Mouse (Mus musculus): Measurements from ENCODE around the gene Ppp2r5d. TPM values are rescaled to one million over a fixed set of nuclear protein-coding genes. Genes with fewer than 3 reads are reported as not detected.
A peak's percentile ranks its signal among the peaks of the same experiment; 100 is the strongest.

The Ppp2r5d gene
- total RNA-seq, 4 experiments from 2014 or later, result 78.6 to 86.9 (median 81.8) TPM

DNA sequence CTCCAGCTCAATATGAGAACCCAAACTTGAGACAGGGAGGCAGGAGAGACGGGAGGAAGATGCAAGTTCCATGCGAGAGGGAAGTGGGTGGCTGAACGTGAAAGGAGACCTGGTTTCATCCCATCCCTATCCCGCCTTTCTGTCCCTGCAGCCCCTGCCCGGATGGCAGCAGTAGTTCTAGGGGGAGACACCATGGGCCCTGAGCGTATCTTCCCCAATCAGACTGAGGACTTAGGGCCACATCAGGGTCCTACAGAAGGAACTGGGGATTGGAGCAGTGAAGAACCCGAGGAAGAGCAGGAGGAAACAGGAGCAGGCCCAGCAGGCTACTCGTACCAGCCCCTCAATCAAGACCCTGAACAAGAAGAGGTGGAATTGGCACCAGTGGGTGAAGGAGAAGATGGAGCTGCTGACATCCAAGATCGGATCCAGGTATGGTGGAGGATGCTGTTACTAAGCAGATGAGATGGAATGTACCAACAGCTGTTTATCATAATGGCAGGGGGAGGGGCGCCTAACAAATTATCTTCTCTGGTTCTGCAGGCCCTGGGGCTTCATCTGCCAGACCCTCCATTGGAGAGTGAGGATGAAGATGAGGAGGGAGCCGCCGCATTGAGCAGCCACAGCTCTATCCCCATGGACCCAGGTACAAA, 23.3 kb downstream of the Ppp2r5d start:
- no peak for DNase-seq (ENCODE audit: low spot score in 2 of 2)

DNA sequence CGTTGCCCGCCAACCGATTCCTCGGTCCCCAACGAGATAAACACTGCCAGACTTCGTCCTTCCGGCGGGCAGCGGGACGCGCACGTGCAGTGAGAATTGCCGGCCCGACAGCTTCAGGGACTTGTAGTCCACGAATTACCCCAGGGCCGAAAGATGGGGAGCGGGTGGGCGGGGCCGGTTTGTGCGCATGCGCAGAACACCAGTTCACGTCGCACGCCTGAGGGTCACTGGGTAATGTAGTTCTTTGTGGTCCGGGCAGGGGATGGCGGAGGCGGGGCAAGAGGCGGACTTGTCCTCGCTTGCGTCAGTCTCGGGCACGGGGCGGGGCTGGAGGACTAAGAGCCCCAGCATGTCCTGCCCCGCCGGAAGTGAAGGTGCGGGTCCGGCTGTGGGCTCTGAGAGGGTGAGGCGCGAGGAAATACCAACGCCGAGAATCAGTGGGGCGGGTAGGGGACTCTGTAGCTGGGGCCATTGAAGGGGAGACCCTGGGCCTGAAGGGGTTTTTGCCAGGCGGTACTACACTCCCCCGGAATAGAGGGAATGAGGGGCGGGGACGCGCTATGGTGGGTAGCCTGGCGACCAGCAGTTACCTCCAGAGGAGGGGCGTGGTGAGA, 24.0 kb downstream of the Ppp2r5d start, which contains the start of gene Klhdc3:
Gene Klhdc3, minus strand, starts transcription at position 155 of the 614 bp plus-strand sequence.
- DNase-seq (ENCODE audit: low spot score in 2 of 2), result peak; percentile 96

GRCm38 (mm10) chr17:46679843-46680759, 24.8 kb downstream of the Ppp2r5d start:
- DNase-seq (ENCODE audit: low spot score in 2 of 2), result peak in 1 of 2 experiments; percentile 42

DNA sequence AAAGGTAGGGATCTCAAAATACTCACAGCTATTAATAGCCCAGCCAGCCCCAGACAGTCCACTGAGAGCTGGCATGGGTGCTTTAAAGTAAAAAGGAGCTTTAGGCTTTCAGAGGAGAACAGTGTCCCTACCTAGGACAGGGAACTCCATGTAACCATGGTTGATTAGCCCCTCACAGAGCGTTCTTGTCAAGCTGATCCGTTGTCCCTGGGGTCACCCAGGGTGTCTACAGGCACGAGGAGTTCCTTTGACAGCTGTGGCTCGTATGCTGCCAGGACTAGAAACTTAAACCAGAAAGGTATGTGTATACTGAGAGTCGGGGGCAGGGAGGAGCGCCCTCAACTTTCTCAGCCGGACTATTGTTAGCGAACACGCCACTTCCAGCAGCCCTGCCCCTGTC, 26.0 kb downstream of the Ppp2r5d start:
- DNase-seq (ENCODE audit: low spot score in 2 of 2), result no peak

GRCm38 (mm10) chr17:46678416-46678815, 26.5 kb downstream of the Ppp2r5d start, which contains the start of gene Mea1:
Gene Mea1 (plus strand): TSS chr17:46678793.
- no peak for DNase-seq (ENCODE audit: low spot score in 2 of 2)

DNA sequence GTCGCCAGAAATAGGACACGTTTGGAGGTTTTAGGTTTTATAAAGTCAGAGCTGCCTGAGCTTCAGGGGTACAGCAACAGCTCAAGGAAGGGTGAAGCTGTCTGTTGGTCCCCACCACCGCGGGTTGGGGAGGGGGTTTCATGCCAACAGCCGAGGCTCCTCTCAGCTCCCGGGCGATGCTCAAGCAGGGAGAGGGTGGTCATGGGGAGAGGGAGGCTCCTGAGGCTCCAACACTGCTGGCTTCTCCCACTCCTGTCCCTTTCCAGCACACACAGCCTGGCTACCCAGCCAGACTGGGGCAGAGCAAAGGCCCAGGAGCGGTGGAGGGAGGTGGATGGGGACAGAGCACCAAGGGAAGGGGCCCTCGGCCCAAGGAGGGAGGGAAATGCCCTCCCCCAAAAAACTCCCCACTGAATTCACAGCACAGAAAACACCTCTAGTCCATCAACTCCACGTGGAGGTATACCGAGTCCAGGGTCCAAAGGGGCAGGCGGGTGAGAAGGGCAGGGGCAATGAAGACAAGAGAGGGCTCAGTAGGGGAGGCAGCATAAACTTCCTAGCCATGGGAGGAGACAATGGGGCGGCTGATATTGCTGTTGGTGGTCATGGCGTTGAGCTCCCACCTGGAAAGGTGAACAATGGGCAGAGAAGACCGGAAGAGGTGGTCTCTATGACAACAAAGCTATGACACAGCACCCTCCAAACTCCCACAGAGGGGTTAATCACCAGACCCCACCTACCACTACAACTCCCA, 30.2 kb downstream of the Ppp2r5d start:
- no peak for DNase-seq (ENCODE audit: low spot score in 2 of 2)

DNA sequence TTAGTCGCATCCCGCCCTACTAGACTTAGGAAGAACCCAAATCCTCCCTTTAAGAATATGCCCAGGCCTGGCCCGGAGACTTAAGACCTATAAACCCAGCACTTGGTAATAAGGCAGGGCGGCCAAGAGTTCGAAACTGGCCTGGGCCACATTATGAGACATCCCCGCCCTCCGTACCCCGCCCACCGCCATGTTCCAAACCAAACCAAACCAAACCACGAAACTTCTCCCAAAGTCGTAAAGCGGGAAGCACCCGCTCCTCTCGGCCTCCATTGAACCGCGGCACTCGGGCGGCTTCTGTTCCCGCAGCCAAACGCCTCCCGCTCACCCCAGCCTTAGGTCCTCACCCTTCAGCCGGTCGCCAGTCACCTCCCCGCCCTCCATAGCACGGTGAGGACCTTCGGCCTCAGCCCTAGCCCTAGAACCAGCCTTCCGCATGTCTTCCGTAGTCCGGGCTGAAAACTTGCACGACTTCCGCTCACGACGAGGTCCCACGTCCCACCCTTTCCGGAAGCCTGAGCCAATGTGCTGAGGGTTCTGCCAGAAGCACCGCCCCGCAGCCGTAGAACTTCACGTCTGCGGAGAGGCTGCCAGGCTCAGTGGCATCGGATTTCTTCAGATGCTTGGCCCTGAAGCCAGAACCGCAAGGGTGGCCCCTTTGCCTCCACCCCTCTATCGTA, 30.9 kb downstream of the Ppp2r5d start, which contains the start of gene Rrp36:
Gene Rrp36, minus strand, starts transcription at position 503 of the 680 bp plus-strand sequence.
- peak; percentile 83 to 89 for DNase-seq (ENCODE audit: low spot score in 2 of 2)

DNA sequence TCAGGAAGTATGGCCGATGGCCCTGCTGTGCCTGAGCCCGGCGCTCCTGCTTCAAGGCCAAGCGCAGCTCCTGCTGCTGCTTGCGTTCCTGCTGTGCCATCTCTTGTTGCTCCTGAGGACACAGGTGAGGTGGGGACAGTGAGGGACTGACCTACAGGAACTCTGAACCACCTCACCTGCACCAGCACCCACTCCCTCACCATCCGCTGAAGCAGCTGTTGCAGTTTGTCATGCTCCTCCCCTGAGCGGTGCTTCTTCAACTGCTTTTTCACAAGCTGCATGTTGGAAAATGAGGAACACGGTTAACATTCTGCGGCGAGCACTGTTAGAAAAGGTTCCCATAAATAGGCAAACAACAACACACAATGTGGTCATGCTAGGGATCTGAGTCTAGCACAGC, 35.0 kb downstream of the Ppp2r5d start:
- DNase-seq (ENCODE audit: low spot score in 2 of 2), result no peak

DNA sequence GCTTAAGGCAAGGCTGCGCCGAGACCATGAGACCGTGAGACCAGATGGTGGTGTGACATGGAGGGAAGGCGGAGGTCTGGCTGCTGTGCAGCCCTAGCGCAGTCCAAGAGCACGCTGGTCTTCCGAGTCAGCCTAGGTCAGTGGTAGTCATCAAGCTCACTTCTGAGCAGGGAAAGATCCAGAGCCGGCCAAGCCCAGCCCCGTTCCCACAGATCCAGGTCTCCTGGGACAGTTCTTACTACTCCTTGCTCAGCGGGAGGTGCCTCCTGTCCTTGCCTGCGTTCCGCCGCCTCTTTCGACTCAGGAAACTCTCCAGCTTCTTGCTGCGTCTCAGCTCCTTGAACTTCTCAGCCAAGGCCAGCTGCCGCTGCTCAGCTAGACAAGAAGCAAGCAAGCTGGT, 37.2 kb downstream of the Ppp2r5d start:
- DNase-seq (ENCODE audit: low spot score in 2 of 2), result no peak

GRCm38 (mm10) chr17:46662730-46663129, 42.2 kb downstream of the Ppp2r5d start:
- DNase-seq (ENCODE audit: low spot score in 2 of 2), result no peak

DNA sequence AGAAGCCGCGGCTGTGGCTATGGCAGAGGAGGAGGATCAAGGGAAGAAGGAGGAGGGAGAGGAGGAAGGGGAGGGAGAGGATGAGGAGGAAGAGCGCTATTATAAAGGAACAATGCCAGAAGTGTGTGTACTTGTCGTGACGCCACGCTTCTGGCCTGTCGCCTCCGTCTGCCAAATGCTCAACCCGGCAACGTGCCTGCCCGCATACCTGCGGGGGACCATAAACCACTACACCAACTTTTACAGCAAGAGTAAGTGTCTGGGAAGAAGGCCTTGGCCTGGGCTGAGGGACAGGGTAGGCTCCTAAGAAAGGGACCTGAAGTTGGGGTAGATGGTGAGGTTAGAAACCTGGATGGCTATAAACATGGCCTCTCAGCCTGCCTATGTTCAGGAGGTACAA, 42.9 kb downstream of the Ppp2r5d start:
- no peak for DNase-seq (ENCODE audit: low spot score in 2 of 2)

DNA sequence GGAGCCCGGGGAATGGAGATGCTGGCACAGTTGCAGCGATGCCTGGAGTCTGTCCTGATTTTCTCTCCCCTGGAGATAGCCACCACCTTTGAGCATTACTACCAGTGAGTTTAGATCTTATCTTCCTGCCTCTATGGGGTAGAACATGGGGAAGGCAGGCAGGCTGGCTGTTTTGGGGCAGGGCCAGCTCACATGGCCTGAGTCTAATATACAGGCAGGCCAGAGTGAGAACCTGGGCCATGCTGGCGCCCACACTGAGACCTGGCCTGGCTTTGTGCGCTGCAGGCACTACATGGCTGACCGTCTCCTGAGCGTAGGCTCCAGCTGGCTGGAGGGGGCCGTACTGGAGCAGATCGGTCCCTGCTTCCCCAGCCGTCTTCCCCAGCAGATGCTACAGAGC, 43.6 kb downstream of the Ppp2r5d start:
- no peak for DNase-seq (ENCODE audit: low spot score in 2 of 2)

GRCm38 (mm10) chr17:46656054-46656453, 48.9 kb downstream of the Ppp2r5d start:
- no peak for DNase-seq (ENCODE audit: low spot score in 2 of 2)

DNA sequence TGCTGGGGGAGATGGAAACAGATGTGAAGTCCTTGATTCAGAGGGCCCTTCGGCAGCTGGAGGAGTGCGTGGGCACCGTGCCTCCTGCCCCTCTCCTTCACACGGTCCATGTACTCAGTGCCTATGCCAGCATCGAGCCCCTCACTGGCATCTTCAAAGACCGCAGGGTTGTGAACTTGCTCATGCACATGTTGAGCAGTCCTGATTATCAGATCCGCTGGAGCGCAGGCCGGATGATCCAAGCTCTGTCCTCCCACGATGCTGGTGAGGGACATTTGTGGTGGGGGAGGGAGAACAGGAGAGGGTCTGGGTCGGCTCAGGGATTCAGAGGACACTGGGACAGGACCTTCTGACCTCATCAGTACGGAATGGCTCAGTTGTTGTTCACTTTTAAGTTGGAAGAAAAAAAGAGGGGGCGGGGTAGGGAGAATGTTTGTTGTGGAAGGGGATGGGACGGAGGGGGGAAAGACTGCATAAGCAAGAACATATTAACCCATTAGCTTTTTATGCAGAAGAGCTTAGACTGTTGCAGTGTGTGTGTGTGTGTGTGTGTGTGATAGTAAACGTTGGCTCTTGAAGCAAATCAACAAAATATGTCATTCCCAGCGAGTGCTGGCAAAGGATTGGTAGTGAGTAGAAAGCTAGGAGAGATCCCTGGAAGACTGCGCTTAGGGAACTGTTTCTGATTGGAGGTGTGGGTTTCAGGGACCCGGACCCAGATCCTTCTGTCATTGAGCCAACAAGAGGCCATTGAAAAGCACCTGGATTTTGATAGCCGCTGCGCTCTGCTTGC, 53.0 kb downstream of the Ppp2r5d start:
- no peak for DNase-seq (ENCODE audit: low spot score in 2 of 2)

DNA sequence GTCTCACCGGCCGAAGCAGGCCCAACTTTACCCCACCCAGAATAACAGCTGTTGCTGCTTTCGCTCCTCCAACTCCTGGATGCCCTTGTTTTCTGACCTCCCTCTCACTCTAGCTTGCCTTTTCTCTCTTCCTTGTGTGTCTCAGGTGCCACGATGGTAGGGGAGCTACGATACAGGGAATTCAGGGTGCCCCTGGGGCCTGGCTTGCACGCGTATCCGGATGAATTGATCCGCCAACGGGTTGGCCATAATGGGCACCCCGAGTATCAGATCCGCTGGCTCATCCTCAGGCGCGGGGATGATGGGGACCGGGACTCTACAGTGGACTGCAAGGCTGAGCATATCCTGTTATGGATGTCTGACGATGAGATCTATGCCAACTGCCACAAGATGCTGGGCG, 53.6 kb downstream of the Ppp2r5d start:
- DNase-seq (ENCODE audit: low spot score in 2 of 2), result no peak

DNA sequence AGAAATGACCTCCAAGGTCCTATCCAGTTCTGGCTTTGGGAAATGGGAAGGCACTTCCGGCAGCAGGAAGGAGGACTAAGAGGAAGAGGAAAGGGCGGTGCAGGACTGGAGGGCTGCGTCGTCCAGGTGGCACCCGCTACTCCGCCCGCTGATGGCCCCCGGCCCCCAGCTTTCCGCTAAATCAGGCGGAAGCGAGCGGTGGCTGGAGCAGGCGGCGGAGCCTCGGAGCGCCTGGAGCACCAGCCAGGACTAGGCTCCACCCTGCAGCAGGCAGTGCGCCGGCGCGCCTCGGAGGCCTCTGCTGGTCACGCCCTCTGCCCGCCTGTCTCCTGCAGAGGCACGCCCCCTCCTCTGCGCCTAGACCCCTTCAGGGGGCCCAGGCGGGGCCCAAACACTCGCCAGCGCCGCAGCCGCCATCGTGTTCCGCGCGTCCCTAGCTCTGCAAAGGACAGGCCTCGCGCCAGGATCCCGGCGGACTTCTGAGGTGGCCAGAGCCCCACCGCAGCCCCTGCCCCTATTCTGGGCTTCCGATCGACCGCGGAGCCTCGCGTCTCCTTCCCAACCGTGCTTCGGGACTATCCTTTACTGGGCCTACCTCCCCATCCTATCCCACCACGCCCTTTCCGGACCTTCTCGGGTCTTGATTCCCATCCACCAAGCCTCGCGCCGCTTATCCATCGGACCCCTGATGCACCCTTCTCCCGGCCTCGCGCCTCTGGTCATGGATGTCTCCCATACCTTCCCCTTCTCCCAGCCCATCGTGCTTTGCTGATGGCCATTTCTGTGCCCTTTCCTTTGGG, 54.5 kb downstream of the Ppp2r5d start, which contains the start of gene Cul7:
Gene Cul7, plus strand, starts transcription at position 106 of the 800 bp plus-strand sequence.
- peak; percentile 83 to 88 for DNase-seq (ENCODE audit: low spot score in 2 of 2)

DNA sequence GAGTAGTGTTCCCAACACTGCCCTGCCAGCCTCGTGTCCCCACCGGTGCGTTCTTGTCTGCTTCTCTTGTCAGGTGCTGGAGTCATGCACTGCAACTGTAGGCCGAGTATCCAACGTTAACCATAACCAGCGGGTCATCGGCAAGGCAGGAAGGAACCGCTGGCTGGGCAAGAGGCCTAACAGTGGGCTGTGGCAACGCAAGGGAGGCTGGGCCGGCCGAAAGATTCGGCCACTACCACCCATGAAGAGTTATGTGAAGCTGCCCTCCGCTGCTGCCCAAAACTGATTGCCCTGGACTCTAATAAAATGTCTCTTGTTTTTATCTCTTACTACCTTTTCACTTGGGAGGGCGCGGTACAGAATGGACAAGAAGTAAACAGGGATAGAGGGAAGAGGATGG, 55.1 kb downstream of the Ppp2r5d start:
- no peak for DNase-seq (ENCODE audit: low spot score in 2 of 2)

DNA sequence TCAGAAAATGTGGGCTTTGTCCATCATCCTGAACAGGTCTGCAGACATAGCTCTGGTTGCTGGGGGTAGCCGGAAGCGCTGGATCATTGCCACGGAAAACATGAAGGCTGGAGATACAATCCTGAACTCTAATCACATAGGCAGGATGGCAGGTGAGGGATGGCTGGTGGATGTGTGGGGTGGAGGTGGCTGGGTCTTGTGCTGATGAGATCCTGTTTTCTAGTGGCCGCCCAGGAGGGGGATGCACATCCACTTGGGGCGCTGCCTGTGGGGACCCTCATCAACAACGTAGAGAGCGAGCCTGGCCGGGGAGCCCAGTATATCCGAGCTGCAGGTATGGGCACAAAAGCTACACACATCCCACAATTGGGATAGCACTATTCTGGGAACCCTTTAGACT, 56.5 kb downstream of the Ppp2r5d start:
- no peak for DNase-seq (ENCODE audit: low spot score in 2 of 2)

DNA sequence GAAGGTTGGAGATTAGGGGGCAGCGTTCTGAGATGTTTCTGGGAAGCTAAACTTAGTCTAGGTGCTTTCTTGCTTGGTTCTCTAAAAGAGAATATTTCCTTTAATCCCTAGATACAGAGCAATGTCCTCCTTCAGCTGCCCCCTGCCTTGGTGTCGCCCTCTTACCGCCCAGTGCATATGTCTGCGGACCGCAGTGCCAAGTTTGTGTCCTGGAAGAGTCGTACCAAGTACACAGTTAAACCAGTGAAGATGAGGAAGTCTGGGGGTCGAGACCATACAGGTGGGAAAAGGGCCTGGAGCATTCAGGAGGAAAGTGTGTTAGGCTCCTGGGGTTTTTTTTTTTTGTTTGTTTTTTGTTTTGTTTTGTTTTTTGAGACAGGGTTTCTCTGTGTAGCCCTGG, 57.6 kb downstream of the Ppp2r5d start:
- DNase-seq (ENCODE audit: low spot score in 2 of 2), result no peak

Measured in layer of hippocampus, adult 8-10 months (tissue).